Mouse (Mus musculus) heart, embryonic 14.5 days (tissue): ENCODE data around the gene Pygb. TPM values are rescaled to one million over a fixed set of nuclear protein-coding genes. Genes with fewer than 3 reads are reported as not detected.
A peak's percentile ranks its signal among the peaks of the same experiment; 100 is the strongest.

Experiments used
- ATAC-seq: fragments of 200-750 bp; cut with Nextera tagmentation; 2 replicates; pipeline ENCODE4 v1.8.0; 2017; ENCODE audit warnings: low read depth, moderate TSS enrichment; ENCODE audit not compliant: insufficient number of reproducible peaks, insufficient read depth, low FRiP score
- H3K27ac ChIP-seq, 2 experiments: fragments of 200-500 bp in 1 of 2; fragments of 300-500 bp in 1 of 2; sonication (generic) in 1 of 2; replicated peaks in 1 of 2; 2 replicates each; pipeline ENCODE4 v1.5.1; 2012 to 2014; ENCODE audit warnings: low read depth in 2 of 2, low read length in 2 of 2, control low read depth in 1 of 2, mild to moderate bottlenecking in 1 of 2, mixed read lengths in 1 of 2; ENCODE audit not compliant: control insufficient read depth in 1 of 2, insufficient read depth in 1 of 2
- H3K27me3 ChIP-seq: fragments of 300-500 bp; sonication (generic); 2 replicates; pipeline ENCODE4 v1.6.1; 2014; ENCODE audit warnings: mild to moderate bottlenecking, low read length, control low read depth; ENCODE audit not compliant: control insufficient read depth, insufficient read depth
- H3K36me3 ChIP-seq: fragments of 300-500 bp; sonication (generic); 2 replicates; pipeline ENCODE4 v1.6.1; 2014; ENCODE audit warnings: mild to moderate bottlenecking, control low read depth, low read length, mixed read lengths; ENCODE audit not compliant: control insufficient read depth, insufficient read depth
- H3K4me1 ChIP-seq, 2 experiments: fragments of 200-500 bp in 1 of 2; fragments of 300-500 bp in 1 of 2; sonication (generic) in 1 of 2; 2 replicates each; pipeline ENCODE4 v1.6.1; 2012 to 2014; ENCODE audit warnings: low read length in 2 of 2, control low read depth in 1 of 2, mixed read lengths in 1 of 2; ENCODE audit not compliant: control insufficient read depth in 2 of 2, insufficient read depth in 2 of 2
- H3K4me2 ChIP-seq: fragments of 300-500 bp; sonication (generic); 2 replicates; pipeline ENCODE4 v1.6.1; 2014; ENCODE audit warnings: mild to moderate bottlenecking, low read length
- H3K4me3 ChIP-seq, 2 experiments: fragments of 200-500 bp in 1 of 2; fragments of 300-500 bp in 1 of 2; sonication (generic) in 1 of 2; 2 replicates each; pipeline ENCODE4 v1.5.1; 2012 to 2014; ENCODE audit warnings: low read length in 2 of 2, mild to moderate bottlenecking in 2 of 2, control low read depth in 1 of 2, low read depth in 1 of 2, moderate library complexity in 1 of 2; ENCODE audit not compliant: control insufficient read depth in 1 of 2, insufficient read depth in 1 of 2
- H3K9ac ChIP-seq: fragments of 300-500 bp; sonication (generic); 2 replicates; pipeline ENCODE4 v1.6.1; 2014; ENCODE audit warnings: mild to moderate bottlenecking, low read length
- H3K9me3 ChIP-seq: fragments of 300-500 bp; sonication (generic); 2 replicates; pipeline ENCODE4 v1.6.1; 2016; ENCODE audit warnings: low read length, control low read depth; ENCODE audit not compliant: control insufficient read depth
- WGBS: fragments of 180-500 bp; shearing (Covaris S2); extraction: QIAGEN DNeasy Blood & Tissue Kit; methylation state at CpG from one replicate; pipeline ENCODE4 v1.1.7; 2014; 5-methylcytosine and 5-hydroxymethylcytosine counted together
- polyA plus RNA-seq: library from polyadenylated mRNA; unstranded; fragments of >200 nt; fragmentation: Nextera tagmentation; extraction: Ambion mirVana; gene quantifications from 2 replicates; pipeline ENCODE4 v1.2.1, GENCODE M21; 2014

Pygb gene
- polyA plus RNA-seq, 1 experiment from 2014 or later, result 161 TPM

DNA sequence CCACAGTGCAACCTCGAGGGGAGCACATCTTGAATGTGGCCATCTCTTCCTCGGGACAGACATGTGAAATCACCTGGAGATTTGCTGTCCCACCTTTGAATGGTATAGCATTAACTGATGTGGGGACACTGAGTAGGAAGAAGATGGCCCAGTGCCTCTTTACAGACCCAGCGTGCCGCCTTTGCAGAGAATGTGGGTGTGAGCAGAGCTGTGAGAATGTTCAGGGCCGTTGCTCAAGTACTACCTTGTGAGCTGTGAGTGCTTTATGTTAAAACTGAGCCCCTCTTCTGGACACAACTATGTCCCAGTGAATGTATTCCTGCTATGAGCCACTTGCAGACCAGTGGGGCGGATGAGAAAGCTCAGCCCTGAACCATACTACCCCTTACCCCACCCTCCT is 15.4 kb upstream of the Pygb start:
- Histone ChIP-seq H3K9me3 (no peaks in the 10 kb centered on the region), H3K36me3 (no peaks in the 10 kb centered on the region; the same call in 1 of the 2 replicates), H3K4me1 (peaks cover 65 to 78% of the 10 kb centered on the region in 2 experiments), H3K27me3 (no peaks in the 10 kb centered on the region), H3K4me3 (no peak overlapping the region), H3K27ac (peak overlapping the region; percentile 92 to 96), H3K4me2 (0 out of 2 replicates have a peak overlapping the region, but pooled peaks have one; percentile 14), H3K9ac (peak overlapping the region; percentile 13; the same call in 1 of the 2 replicates)
- ATAC-seq, result no peak
- 30% methylated on average over 6 of the region's 6 CpGs for WGBS

DNA sequence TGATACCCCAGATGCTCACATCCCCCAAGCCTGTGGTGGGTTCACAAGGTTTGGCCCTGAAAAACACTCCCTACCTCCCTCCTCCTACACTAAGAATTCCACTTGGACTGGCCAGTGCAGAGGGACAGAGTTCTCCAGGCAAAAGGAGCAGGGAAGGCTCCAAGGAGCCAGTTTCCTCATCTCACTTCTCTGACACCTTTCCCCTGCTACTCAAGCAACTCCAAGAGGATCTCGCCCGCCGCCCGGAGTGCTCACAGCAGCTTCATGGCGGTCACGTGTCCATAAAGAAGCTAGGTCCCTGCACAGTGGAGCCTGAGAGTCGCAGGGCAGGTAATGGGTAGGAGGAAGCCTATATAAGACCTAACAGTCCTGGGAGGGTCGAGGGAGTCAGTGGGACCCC is 14.5 kb upstream of the Pygb start:
- no peak for ATAC-seq
- Histone ChIP-seq H3K9ac (peak overlapping the region; percentile 50), H3K36me3 (no peaks in the 10 kb centered on the region; the same call in 1 of the 2 replicates), H3K27me3 (no peaks in the 10 kb centered on the region), H3K27ac (peak overlapping the region; percentile 92 to 96), H3K4me3 (no peak overlapping the region), H3K4me2 (peak overlapping the region; percentile 38; the same call in 1 of the 2 replicates), H3K9me3 (no peaks in the 10 kb centered on the region), H3K4me1 (peaks cover 57 to 73% of the 10 kb centered on the region in 2 experiments)
- 70% methylated on average over 8 of the region's 8 CpGs for WGBS

DNA sequence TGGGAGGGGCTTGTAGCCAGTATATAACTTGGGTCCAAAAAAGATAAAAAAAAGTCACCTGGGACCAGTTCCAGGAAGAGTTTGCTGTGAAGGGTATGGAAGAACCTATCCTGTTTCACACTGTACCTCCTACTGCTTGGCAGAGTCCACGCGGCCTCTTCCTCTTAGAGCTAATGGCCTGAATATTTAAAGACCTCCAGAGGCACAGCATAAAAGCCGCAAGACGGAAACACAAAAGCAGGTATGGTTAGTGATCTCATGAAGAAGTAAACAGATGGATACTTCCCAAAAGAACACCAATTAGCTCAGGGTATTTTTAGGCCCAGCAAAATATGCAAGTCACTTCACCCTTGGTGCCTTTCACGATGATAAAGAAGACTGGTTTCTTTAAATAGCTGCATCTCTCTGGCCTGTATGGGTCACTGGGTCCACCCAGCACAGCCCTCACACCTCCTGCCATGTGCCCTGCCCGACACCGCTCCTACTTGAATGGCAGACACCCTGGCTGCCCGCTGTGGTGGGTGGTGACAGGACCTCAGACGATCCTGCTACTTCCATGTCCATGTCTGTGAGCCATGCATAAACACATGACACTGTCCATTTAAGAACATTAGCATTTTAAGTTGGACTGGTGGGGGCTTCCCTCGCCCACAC is 13.9 kb upstream of the Pygb start:
- H3K4me3 ChIP-seq, result no peak overlapping the region
- WGBS, result 25% methylated on average over 10 of the region's 10 CpGs
- peak; percentile 64 for ATAC-seq
- H3K27ac ChIP-seq, result peak overlapping the region; percentile 92 to 96
- no peaks in the 10 kb centered on the region for H3K9me3 ChIP-seq
- peak overlapping the region; percentile 50 for H3K9ac ChIP-seq
- no peaks in the 10 kb centered on the region for H3K27me3 ChIP-seq
- peaks cover 55 to 68% of the 10 kb centered on the region in 2 experiments for H3K4me1 ChIP-seq
- H3K36me3 ChIP-seq, result no peaks in the 10 kb centered on the region
- peak overlapping the region; percentile 38; the same call in 1 of the 2 replicates for H3K4me2 ChIP-seq

DNA sequence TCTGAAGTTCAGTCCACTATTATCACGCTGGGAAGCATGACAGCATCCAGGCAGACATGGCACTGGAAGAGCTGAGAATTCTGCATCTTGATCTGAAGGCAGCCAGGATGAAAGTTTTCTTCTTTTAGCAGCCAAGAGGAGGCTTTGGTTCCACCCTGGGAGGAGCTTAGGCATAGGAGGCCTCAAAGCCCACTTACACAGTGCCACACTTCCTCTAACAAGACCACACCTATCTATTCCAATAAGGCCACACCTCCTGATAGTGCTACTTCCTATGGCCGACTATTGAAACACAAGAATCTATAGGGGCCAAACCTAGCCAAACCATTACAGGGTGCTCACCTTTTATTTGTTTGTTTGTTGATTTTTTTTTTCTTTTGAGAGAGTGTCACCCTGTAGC is 3.7 kb upstream of the Pygb start:
- peaks cover 10 to 19% of the 10 kb centered on the region in 2 experiments for H3K4me1 ChIP-seq
- no peaks in the 10 kb centered on the region for H3K27me3 ChIP-seq
- H3K36me3 ChIP-seq, result no peaks in the 10 kb centered on the region
- H3K4me3 ChIP-seq, result no peak overlapping the region
- 85% methylated on average over 2 of the region's 2 CpGs for WGBS
- 0 out of 2 replicates have a peak, but pooled peaks cover 3% of the 10 kb centered on the region for H3K9me3 ChIP-seq
- H3K4me2 ChIP-seq, result no peak overlapping the region
- no peak overlapping the region for H3K9ac ChIP-seq
- H3K27ac ChIP-seq, result no peak overlapping the region
- ATAC-seq, result no peak

DNA sequence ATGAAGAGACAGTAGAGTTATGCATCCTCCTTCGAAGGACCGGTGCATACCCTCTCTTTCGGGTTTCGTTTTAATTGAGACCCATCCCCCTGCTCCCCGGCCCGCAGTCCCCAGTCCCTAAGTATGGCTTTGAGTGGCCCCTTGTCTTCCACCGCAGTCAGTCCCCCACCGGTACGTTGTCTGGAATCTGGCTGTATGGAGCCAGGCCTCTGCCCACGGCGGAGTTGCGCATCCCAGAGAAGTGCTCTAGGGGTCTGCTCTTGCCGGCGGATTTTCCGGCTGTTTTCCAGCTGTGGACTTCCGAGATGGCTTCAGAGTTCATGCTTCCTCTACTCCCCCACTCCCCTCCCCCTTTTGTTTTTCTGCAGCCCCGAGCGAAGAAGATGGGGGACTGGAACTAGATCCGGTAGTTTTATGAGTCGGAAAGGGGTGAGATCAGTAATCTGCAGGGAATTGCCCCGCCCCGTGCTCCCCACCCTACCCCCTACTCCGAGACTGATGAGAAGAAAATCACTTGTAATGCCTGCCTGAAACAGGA is 768 bp downstream of the Pygb start:
- H3K4me2 ChIP-seq, result peak overlapping the region; percentile 80
- H3K27ac ChIP-seq, result peak overlapping the region; percentile 71 to 93
- peak overlapping the region; percentile 63 to 90 for H3K4me3 ChIP-seq
- 0 out of 2 replicates have a peak, but pooled peaks have one; percentile 3 for ATAC-seq
- peaks cover 9 to 31% of the 10 kb centered on the region in 2 experiments for H3K4me1 ChIP-seq
- peaks cover 25% of the 10 kb centered on the region for H3K36me3 ChIP-seq
- under 1% methylated on average over 23 of the region's 23 CpGs for WGBS
- H3K9me3 ChIP-seq, result no peaks in the 10 kb centered on the region
- peak overlapping the region; percentile 91 for H3K9ac ChIP-seq
- H3K27me3 ChIP-seq, result no peaks in the 10 kb centered on the region

DNA sequence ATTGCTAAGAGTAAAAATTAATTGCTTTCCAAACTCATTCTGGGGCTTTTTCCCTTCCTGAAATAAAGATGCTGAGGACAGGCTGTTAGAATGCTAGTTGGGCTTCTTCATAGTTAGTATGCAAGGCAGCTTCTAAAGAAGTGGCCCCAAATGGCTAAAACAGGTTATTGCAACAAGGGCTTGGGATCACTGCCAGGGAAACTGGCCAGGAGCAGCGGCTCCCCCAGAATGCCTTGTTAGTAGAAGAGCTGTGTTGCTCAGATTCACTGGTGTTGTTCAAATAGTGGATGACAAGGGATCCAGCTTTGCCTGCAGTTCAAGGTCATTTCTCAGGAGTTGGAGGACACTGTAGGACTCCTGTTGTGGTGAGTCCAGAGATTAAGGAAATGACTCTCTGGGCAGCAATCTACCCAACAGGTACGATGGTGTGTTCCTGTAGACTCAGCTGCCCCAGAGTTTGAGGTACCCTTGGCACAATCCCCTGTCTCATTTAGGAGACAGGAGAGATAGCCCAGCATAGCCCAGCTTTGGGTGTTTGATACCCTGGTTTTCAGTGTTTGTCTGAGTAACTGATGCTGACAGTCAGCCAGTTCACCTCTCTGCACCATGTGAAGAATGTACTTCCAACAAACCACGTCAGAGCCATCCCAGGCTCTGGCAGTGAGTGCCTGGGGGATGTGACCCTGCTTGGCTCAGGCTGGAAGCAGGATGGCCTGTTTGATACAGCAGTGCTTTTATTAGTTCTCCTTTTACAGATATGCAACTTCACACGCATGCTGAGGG is 2.4 kb downstream of the Pygb start:
- Histone ChIP-seq H3K9me3 (no peaks in the 10 kb centered on the region), H3K4me1 (peaks cover 9 to 31% of the 10 kb centered on the region in 2 experiments), H3K9ac (peak overlapping the region; percentile 91), H3K27ac (peak overlapping the region; percentile 85 to 93), H3K36me3 (peaks cover 41% of the 10 kb centered on the region), H3K27me3 (no peaks in the 10 kb centered on the region), H3K4me3 (peak overlapping the region; percentile 1 to 90), H3K4me2 (peak overlapping the region; percentile 80)
- peak; percentile 38 for ATAC-seq
- WGBS, result 20% methylated on average over 4 of the region's 4 CpGs

DNA sequence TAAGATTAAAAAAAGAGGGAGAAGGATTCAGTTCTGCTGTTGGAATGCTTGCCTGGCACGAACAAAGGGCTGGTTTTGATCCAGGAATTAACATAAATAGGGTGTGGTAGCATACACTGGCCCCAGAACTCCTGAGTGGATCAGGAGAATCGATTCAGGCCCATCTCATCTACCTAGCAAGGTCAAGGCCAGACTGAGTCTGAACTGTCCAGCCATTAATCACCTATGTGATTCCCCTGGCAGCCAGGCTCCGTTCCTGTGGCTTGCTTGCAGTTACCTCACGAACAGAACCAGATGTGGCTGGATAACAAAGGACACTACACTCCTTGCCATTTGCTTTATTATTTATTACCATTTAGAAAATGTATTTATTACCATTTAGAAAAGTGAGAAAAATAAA is 6.8 kb downstream of the Pygb start:
- Histone ChIP-seq H3K27ac (no peak overlapping the region), H3K9me3 (no peaks in the 10 kb centered on the region), H3K4me2 (no peak overlapping the region), H3K36me3 (peaks cover 83% of the 10 kb centered on the region), H3K4me3 (no peak overlapping the region), H3K9ac (no peak overlapping the region), H3K27me3 (no peaks in the 10 kb centered on the region), H3K4me1 (peaks cover 3 to 30% of the 10 kb centered on the region in 2 experiments)
- ATAC-seq, result no peak
- 81% methylated on average over 4 of the region's 4 CpGs for WGBS
